Mouse (Mus musculus): Measurements from ENCODE around the gene Rasl12. TPM values are rescaled to one million over a fixed set of nuclear protein-coding genes. Genes with fewer than 3 reads are reported as not detected.

The Rasl12 gene
- polyA plus RNA-seq, 1 experiment, result 7.8 TPM

GRCm38 (mm10) chr9:65390752-65391612 lies 7.3 kb upstream of the Rasl12 start:
- no peaks in the 10 kb centered on the region for H3K36me3 ChIP-seq (ENCODE audit: control insufficient read depth, insufficient read depth, low read length)
- H3K27ac ChIP-seq (ENCODE audit: control insufficient read depth, insufficient read depth, low read length), result no peak overlapping the region
- no peaks in the 10 kb centered on the region; the same call in 1 of the 2 replicates for H3K27me3 ChIP-seq (ENCODE audit: control insufficient read depth, insufficient read depth, low read length)
- WGBS, result 14% methylated on average over 96 of the region's 96 CpGs
- peaks cover 8% of the 10 kb centered on the region for H3K4me1 ChIP-seq (replicated peaks; ENCODE audit: control insufficient read depth, insufficient read depth, low read length)
- H3K4me3 ChIP-seq (ENCODE audit: control insufficient read depth, insufficient read depth, low read length), result peak overlapping the region; percentile 23
- TF ChIP-seq CTCF (IDR thresholded peaks at IDR 0.05; ENCODE audit: borderline replicate concordance, control insufficient read depth, extremely low read depth, insufficient read depth, low read length, poor library complexity), result no peak
- no peak for TF ChIP-seq POLR2A (IDR thresholded peaks at IDR 0.05; ENCODE audit: control insufficient read depth, extremely low read depth, insufficient read depth, low read length, poor library complexity)
- no peak for DNase-seq

- WGBS, result 44% methylated on average over 8 of the region's 8 CpGs
- no peak within 1 kb of the TSS for H3K27ac ChIP-seq (ENCODE audit: control insufficient read depth, insufficient read depth, low read length)
- no peak for DNase-seq
- TF ChIP-seq POLR2A (IDR thresholded peaks at IDR 0.05; ENCODE audit: control insufficient read depth, extremely low read depth, insufficient read depth, low read length, poor library complexity) (no peak), CTCF (IDR thresholded peaks at IDR 0.05; ENCODE audit: borderline replicate concordance, control insufficient read depth, extremely low read depth, insufficient read depth, low read length, poor library complexity) (no peak)
- H3K27me3 ChIP-seq (ENCODE audit: control insufficient read depth, insufficient read depth, low read length), result no peaks in the 10 kb centered on the region; the same call in 1 of the 2 replicates
- peaks cover 8% of the 10 kb centered on the region for H3K4me1 ChIP-seq (replicated peaks; ENCODE audit: control insufficient read depth, insufficient read depth, low read length)
- peak within 1 kb of the TSS; percentile 23 for H3K4me3 ChIP-seq (ENCODE audit: control insufficient read depth, insufficient read depth, low read length)
- H3K36me3 ChIP-seq (ENCODE audit: control insufficient read depth, insufficient read depth, low read length), result no peaks in the 10 kb centered on the region
Measured at GRCm38 (mm10) chr9:65391613-65391964, 6.7 kb upstream of the Rasl12 start, which contains the start of gene Kbtbd13. TSS of gene Kbtbd13 (minus strand) at chr9:65391652.

- H3K36me3 ChIP-seq (ENCODE audit: control insufficient read depth, insufficient read depth, low read length), result no peaks in the 10 kb centered on the region
- H3K4me3 ChIP-seq (ENCODE audit: control insufficient read depth, insufficient read depth, low read length), result no peak overlapping the region
- peaks cover 8% of the 10 kb centered on the region for H3K4me1 ChIP-seq (replicated peaks; ENCODE audit: control insufficient read depth, insufficient read depth, low read length)
- 29% methylated on average over 6 of the region's 6 CpGs for WGBS
- no peak for TF ChIP-seq POLR2A (IDR thresholded peaks at IDR 0.05; ENCODE audit: control insufficient read depth, extremely low read depth, insufficient read depth, low read length, poor library complexity)
- TF ChIP-seq CTCF (IDR thresholded peaks at IDR 0.05; ENCODE audit: borderline replicate concordance, control insufficient read depth, extremely low read depth, insufficient read depth, low read length, poor library complexity), result peak; percentile 63; the same call in 1 of the 2 replicates
- DNase-seq, result peak; percentile 57
- no peak overlapping the region for H3K27ac ChIP-seq (ENCODE audit: control insufficient read depth, insufficient read depth, low read length)
- H3K27me3 ChIP-seq (ENCODE audit: control insufficient read depth, insufficient read depth, low read length), result no peaks in the 10 kb centered on the region; the same call in 1 of the 2 replicates
Measured at GRCm38 (mm10) chr9:65392638-65393364, 5.5 kb upstream of the Rasl12 start.

DNA sequence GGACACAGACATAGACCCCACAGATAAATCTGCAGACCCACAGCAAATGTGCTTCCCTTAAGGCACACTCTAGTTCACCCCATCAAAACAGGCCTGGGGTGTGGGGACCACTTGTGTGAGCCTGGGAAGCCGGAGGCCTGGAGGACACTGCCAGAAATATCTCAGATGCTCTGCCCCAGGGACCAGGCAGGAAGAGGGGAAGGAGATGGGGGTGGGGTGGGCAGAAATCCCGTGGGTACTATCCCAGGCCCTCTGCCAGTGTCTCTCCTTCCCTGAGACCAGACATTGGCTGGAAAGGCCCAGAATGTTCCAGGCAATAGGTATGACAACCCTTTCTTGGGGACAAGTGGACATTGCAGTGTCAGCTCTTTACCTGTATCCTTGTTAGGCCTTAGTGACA lies 4.7 kb upstream of the Rasl12 start:
- WGBS, result 59% methylated on average over 2 of the region's 2 CpGs
- peaks cover 15% of the 10 kb centered on the region for H3K4me1 ChIP-seq (replicated peaks; ENCODE audit: control insufficient read depth, insufficient read depth, low read length)
- no peaks in the 10 kb centered on the region; the same call in 1 of the 2 replicates for H3K27me3 ChIP-seq (ENCODE audit: control insufficient read depth, insufficient read depth, low read length)
- TF ChIP-seq POLR2A (IDR thresholded peaks at IDR 0.05; ENCODE audit: control insufficient read depth, extremely low read depth, insufficient read depth, low read length, poor library complexity) (no peak), CTCF (IDR thresholded peaks at IDR 0.05; ENCODE audit: borderline replicate concordance, control insufficient read depth, extremely low read depth, insufficient read depth, low read length, poor library complexity) (no peak)
- DNase-seq, result no peak
- no peak overlapping the region for H3K27ac ChIP-seq (ENCODE audit: control insufficient read depth, insufficient read depth, low read length)
- no peak overlapping the region for H3K4me3 ChIP-seq (ENCODE audit: control insufficient read depth, insufficient read depth, low read length)
- no peaks in the 10 kb centered on the region for H3K36me3 ChIP-seq (ENCODE audit: control insufficient read depth, insufficient read depth, low read length)

- no peak for DNase-seq
- no peak for TF ChIP-seq POLR2A (IDR thresholded peaks at IDR 0.05; ENCODE audit: control insufficient read depth, extremely low read depth, insufficient read depth, low read length, poor library complexity)
- H3K27me3 ChIP-seq (ENCODE audit: control insufficient read depth, insufficient read depth, low read length), result no peaks in the 10 kb centered on the region; the same call in 1 of the 2 replicates
- H3K27ac ChIP-seq (ENCODE audit: control insufficient read depth, insufficient read depth, low read length), result no peak overlapping the region
- H3K4me1 ChIP-seq (replicated peaks; ENCODE audit: control insufficient read depth, insufficient read depth, low read length), result peaks cover 17% of the 10 kb centered on the region
- 85% methylated on average over 2 of the region's 2 CpGs for WGBS
- no peaks in the 10 kb centered on the region for H3K36me3 ChIP-seq (ENCODE audit: control insufficient read depth, insufficient read depth, low read length)
- no peak overlapping the region for H3K4me3 ChIP-seq (ENCODE audit: control insufficient read depth, insufficient read depth, low read length)
Measured at GRCm38 (mm10) chr9:65394360-65394759, 3.9 kb upstream of the Rasl12 start.

- Histone ChIP-seq H3K4me3 (ENCODE audit: control insufficient read depth, insufficient read depth, low read length) (no peak overlapping the region), H3K36me3 (ENCODE audit: control insufficient read depth, insufficient read depth, low read length) (no peaks in the 10 kb centered on the region), H3K27me3 (ENCODE audit: control insufficient read depth, insufficient read depth, low read length) (no peaks in the 10 kb centered on the region), H3K4me1 (replicated peaks; ENCODE audit: control insufficient read depth, insufficient read depth, low read length) (peaks cover 12% of the 10 kb centered on the region), H3K27ac (ENCODE audit: control insufficient read depth, insufficient read depth, low read length) (no peak overlapping the region)
- TF ChIP-seq POLR2A (IDR thresholded peaks at IDR 0.05; ENCODE audit: control insufficient read depth, extremely low read depth, insufficient read depth, low read length, poor library complexity) (no peak), CTCF (IDR thresholded peaks at IDR 0.05; ENCODE audit: borderline replicate concordance, control insufficient read depth, extremely low read depth, insufficient read depth, low read length, poor library complexity) (no peak)
- WGBS, result 96% methylated on average over 6 of the region's 6 CpGs
- no peak for DNase-seq
Measured at GRCm38 (mm10) chr9:65399934-65400333, 1.6 kb downstream of the Rasl12 start.
